Mouse (Mus musculus) lung, postnatal 25 days (tissue): ENCODE measurements at regions not wholly inside any gene's neighbourhood (a gene's known extent, or its start where the extent isn't known, plus 50 kb on each side); places are given as distances from the start of the nearest gene placed in this dataset.

ENCODE experiments used
- DNase-seq: peaks from one replicate; pipeline ENCODE4 v3.0.0; 2022; ENCODE audit warnings: low spot score

GRCm38 (mm10) chr14:56313969-56314368 lies 50.9 kb upstream of the Atp12a start:
- DNase-seq: no peak

DNA sequence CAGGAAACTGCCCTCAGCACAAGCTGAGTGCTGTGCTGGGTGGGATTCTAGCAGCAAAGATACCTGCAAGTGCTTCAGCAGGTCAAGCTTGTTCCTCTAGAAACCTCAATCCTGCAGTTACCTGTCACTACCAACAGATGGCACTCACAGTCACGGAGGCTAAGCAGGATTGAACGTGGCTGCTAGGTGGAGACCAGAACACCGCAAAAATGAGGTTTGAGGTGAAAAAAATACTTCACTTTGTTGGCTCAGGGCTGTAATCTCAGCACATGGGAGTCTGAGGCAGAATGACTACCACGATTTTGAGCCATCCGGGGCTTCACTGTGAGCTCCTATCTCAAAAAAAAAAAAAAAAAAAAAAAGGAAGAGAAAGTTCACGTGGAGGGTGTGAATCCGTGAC lies 50.4 kb upstream of the Atp12a start:
- peak; percentile 60 for DNase-seq
